Mouse (Mus musculus) cerebellum, adult 9-10 months (tissue): ENCODE data around the gene Ccdc78.
"Not testable (repeated sequence)": the region's sequence is repeated elsewhere in the genome, so short reads cannot be mapped to it uniquely, and the experiment has no call there.

ENCODE experiments used
- DNase-seq: peaks from one replicate; pipeline ENCODE4 v3.0.0; 2022

Ccdc78 gene

DNA sequence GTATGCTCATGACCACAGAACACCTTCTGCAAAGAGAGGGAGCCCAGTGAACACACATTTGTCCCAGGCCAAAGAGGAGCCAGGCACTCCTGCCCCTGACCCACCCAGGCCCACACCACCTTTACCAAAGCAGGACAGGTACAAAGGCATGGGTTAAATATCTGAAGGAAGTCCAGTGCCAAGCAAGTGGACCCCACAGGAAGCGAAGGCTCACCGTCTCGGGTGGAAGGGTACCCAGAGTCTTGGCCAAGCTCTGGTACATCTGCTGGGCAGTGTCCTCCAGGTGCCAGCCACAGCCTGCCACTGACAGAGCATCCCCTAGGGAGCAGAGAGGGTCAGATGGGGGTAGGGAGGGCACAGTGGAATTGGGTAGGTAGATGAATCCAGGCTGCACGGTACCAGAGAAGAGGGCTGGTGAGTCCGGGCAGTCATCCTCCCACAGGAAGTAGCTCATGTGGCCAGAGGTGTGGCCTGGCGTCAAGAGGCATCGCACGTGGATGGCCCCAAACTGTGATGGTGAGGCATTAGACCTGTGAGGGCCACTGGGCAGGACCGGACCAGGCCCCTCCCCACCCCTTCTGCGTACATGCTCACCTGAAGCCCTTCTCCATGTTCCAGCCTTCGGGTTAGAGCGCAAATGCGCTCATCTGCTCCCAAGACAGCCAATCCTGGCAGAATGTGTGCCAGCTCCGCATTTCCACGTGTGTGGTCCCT lies 2.4 kb upstream of the Ccdc78 start:
- peak; percentile 46 for DNase-seq

GRCm38 (mm10) chr17:25785281-25785745 lies 1.1 kb upstream of the Ccdc78 start, which contains the start of gene Haghl:
Haghl (minus strand) TSS chr17:25785673.
- peak; percentile 98 for DNase-seq

- no peak for DNase-seq
Observed at GRCm38 (mm10) chr17:25786781-25787504, 563 bp downstream of the Ccdc78 start.

- DNase-seq = no peak
Observed at GRCm38 (mm10) chr17:25791320-25791842, 5.0 kb downstream of the Ccdc78 start.

DNA sequence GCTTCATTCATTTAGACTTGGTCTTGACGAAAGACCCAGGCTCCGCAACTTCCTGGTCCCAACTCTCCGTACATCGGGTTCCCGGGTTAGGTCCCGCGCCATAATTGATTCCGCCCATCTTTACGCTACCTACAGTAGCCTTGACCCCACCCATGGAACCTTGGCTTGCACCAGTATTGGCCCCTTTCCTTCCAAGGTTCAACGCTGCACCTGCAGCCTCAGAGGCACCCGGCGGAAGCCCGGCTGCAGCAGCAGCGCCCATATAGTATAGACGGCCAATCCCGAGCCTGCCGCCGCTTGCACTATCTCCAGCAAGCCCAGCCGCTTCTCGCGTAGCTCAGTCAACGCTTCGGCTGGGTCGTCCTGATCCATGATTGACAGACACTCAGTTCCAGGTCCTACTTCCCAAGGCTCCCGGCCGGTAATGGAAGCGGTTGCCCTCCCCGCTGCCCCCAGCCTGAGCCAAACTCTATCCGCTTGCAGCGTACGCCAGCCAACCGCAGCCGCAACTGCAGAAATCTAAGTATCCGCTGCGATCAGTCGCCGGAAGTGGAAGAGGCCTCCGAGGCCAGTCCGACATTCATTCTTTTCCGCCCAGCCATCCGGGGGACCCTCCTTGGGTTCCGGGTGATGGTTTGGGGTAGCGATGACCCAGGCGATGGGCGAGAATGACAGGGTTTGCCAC lies 5.6 kb downstream of the Ccdc78 start:
- DNase-seq = peak; percentile 86

DNA sequence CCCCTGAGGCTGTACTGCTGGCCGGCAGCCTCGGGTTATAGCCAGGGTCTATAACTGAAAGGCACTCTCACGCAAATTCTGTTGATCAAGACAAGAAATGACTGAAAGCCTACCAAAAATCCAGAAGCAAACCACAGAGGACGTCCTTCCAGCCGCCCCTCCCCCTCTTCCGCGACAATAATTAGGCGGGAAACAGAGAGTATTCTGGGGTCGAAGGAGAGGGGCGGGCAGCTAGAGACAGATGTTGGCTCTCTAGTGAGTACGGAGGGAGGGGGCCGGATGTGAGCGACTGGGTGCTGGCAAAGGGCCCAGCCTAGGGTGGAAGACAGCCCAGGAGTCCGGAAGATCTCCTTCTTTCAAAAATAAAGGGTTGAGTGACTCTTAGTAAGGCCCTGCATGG lies 6.2 kb downstream of the Ccdc78 start, which contains the start of gene Fam173a:
Gene Fam173a, minus strand, starts transcription at position 287 of the 400 bp plus-strand sequence.
- DNase-seq = no peak

DNA sequence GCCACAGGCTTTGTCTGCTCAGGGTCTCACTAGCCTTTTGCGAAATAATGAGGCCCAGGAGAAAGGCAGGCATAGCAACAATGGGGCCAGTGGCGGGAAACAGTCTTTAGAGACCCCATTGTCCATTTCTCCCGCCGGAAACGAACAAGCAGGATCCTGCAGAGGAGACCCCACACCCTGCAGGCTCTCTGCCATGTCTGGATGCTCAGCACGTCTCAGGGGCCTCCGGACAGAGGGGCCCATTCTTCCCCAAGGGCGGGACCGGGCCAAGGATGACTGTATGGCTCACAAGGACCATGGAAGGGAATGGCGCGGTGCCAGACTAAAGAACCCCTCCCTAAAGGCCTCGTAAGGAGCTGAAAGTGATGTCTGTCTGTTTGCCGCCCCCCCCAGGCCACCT lies 7.8 kb downstream of the Ccdc78 start:
- DNase-seq = no peak

GRCm38 (mm10) chr17:25794998-25795397 lies 8.6 kb downstream of the Ccdc78 start:
- DNase-seq = no peak

DNA sequence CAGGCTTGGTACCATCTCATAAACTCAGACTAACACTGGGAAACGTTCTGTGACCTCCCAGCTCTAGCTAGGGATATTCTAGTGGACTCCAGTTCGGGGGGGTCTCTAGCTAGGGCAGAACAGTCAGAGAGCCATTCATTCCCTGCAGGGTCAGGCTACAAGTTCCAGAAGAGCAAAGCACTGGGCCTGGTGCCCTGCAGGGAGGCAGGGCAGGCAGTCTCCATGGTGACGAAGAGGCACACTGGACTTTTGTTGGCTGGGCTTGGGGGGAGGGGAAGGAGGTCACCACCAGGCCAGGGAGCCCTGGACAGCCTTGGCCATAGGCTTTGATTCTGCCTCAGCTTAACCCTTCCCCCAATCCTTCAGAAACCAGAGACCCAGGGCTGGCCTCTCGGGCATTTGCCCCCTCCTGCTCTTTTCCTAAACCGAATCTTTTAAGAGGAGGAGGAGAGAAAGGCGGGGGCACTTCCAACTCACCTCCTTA lies 9.3 kb downstream of the Ccdc78 start, which contains the start of gene AC134908.4:
Gene AC134908.4, minus strand, starts transcription at position 51 of the 484 bp plus-strand sequence.
- no peak for DNase-seq

DNA sequence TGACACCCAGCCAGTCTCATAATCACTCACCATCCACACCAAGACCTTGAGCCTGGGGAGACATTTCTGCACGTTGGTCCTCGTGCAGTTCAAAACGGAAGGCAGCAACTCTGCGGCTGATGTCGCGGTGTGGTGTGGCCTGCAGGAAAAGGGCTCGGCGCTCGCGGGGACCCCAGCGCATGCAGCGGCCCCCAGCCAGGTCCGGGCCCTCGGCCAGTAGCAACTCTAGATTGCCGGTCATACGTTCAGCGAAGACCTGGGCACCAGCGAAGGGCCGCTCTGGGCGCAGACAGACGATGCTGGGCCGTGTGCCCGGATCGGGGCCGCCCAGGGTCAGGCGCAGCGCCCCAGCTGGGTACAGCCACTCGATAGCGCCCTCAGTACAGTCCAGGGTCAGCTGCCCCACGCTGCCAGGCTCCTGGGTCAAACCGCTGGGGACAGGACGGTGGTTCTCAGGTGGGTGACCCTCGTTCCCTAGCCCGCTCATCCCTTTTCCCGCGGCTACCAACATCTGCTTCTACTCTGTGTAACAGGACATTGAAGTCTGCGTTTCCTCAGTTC lies 9.9 kb downstream of the Ccdc78 start:
- no peak for DNase-seq

DNA sequence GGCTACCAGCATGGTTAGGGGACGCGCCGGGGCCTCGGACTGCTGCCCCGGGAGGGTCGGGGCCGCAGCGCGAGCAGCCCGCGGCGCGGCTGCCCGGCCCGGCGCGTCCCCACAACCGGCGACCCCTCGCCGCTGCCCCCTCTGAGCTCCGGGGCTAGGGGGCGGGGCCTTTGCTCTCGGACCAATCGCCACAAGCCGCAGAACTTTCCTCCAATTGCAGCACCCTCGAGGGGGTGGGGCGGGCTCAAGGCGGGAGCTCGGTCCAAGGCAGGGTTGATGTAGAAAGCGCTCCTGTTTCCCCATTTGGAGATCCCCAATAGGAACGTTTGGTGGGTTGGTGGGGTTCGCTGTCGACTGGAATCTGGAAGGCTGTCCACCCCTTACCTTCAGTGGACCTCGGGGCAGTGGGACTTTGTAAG lies 10.6 kb downstream of the Ccdc78 start, which contains the start of gene Metrn:
Gene Metrn, minus strand, starts transcription at position 186 of the 419 bp plus-strand sequence.
- no peak for DNase-seq

GRCm38 (mm10) chr17:25801029-25801428 lies 14.6 kb downstream of the Ccdc78 start:
- peak; percentile 86 for DNase-seq

GRCm38 (mm10) chr17:25802825-25803517 lies 16.6 kb downstream of the Ccdc78 start:
- no peak for DNase-seq

DNA sequence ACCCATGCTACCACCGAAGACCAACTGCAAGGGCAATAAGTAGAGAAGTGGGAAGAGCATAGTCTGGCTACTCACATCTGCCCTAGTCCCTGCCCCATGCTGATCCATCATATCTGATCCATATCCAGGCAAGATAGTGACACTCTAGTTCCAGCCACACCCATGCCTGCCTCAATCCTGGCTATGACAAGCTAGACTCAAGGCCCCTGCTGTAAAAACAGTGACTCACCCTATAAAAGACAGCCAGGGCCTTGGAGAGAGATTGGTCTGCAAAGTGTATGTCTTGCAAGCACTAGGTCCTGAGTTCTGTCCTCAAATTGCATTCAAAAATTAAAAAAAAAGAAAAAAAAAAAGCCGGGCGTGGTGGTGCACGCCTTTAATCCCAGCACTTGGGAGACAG lies 20.1 kb downstream of the Ccdc78 start:
- DNase-seq = no peak

DNA sequence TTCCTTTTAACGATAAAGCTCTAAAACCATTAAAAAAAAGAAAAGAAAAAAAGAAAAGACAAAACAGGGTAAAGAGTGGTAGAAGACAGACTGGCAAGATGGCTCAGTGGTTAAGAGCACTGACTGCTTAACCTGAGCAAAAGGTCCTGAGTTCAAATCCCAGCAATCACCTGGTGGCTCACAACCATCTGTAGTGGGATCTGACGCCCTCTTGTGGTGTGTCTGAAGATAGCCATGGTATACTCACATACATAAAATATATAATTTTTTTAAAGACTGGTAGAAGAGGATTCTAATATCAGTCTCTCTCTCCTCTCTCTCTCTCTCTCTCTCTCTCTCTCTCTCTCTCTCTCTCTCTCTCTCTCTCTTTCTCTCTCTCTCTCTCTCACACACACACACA lies 21.1 kb downstream of the Ccdc78 start:
- not testable (repeated sequence) for DNase-seq

GRCm38 (mm10) chr17:25808028-25808427 lies 21.6 kb downstream of the Ccdc78 start:
- DNase-seq = peak; percentile 65

- DNase-seq = peak; percentile 96
Observed at GRCm38 (mm10) chr17:25808789-25809605, 22.6 kb downstream of the Ccdc78 start, which contains the start of gene Fbxl16. Fbxl16 (plus strand) TSS chr17:25809085.

DNA sequence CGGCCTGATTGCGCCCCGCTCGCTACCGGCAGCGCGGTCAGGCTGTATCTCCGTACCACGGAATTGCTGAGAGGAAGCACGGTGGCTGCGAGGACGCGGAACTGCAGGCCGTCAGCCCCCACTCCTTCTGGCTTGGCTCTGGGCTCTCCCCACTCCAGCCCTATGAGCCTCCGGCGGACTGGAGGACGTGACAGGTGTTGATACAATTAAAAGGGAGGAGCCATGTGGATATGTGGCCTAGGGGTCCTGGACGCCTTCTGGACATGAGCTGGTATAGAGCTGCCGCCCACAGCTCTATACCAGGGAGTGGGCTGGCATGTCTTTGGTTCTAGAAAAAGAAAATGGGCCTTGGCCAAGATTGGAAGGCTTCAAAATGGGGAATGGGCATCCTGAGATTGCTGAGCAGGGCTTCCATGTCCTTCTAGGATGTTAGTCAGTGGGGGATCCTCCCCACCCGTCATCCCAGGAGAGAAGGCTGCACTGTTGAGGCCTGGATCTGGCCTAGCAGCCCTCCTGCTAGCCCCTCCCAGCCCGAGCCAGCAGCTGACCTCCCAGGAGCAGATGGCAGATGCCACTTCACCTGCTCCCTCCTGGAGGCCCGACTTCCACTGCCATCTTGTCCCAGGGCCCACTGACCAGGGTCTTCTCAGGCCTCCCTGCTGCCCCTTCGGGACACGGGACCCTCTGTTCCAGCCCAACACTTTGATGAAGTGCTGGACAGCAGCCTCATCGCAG lies 23.4 kb downstream of the Ccdc78 start:
- DNase-seq = peak; percentile 86

- peak; percentile 63 for DNase-seq
Observed at GRCm38 (mm10) chr17:25810890-25811289, 24.5 kb downstream of the Ccdc78 start.

DNA sequence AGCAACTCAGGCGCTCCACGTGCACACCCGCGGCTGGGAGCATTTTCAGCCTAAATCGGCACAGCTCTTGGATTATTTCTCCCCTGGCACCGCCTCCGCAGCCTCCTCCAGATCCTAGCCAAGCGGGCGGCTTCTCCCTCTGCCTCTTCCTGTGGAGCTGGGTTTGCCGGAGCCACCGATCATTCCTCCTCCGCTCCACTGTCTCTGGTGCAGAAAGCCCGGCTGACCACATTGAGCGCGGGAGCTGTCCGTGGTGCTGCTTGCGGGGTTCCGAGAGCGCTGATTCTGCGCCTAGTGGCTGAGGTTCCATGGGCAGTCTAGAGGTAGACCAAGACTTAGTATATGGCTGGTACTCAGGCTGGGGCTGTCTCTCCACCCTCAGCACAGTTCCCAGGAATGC lies 27.1 kb downstream of the Ccdc78 start:
- peak; percentile 68 for DNase-seq
